Mouse (Mus musculus): ENCODE results near the gene Neurl2.
A peak's percentile ranks its signal among the peaks of the same experiment; 100 is the strongest.

The Neurl2 gene

DNA sequence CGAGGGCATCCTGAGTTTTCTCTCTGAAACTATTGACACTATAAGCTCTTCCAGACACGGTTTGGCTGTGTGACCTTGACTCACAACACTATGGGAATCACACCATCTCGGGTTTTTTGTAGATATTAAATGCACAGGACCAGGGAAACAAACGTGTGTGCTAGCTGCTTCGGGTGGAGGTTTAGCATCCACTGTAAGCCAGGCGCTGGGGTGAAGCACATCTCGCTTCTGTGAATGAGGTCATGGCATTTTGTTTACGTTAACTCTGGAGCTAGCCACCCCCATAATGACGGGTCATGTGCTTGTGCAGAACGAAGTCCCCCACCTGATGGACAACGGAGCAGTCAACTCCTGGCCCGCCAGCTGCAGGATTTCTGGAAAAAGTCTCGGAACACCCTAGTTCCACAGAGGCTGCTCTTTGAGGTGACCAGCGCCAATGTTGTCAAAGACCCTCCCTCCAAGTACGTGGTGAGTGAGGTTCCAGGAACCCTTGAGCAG lies 46.8 kb downstream of the Neurl2 start:
- no peak for DNase-seq (ENCODE audit: low spot score in 2 of 2)

- DNase-seq (ENCODE audit: low spot score in 2 of 2) = peak; percentile 83 to 92
Measured at GRCm38 (mm10) chr2:164785481-164786387, 47.5 kb downstream of the Neurl2 start, which contains the start of gene Snx21. TSS of gene Snx21 (plus strand) at chr2:164785823.

DNA sequence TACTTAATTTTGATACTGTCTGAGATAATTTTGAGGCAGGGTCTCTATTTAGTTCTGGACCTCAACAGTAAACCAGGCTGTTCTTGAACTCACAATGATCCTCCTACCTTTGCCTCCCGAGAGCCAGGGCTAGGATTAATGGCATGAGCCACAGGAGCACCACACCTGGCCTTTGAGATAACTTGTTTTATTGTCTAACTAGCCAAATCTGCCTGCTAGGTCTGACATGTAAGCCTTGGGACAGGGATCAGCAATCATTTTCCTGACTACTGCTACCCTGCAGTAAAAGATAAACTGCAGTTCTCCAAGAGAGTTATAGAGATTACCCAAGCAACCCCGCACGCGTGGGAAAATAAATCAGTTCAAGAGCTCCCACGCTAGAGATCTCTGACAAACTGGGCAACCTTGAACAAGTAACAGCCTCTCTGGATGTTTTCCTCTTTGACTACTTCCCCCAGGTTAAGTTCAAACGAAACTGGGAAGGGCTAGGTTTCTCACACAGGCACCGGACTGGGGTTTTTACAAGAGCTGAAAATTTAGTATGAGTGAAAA lies 48.3 kb downstream of the Neurl2 start:
- DNase-seq (ENCODE audit: low spot score in 2 of 2) = no peak

- no peak for DNase-seq (ENCODE audit: low spot score in 2 of 2)
Measured at GRCm38 (mm10) chr2:164783926-164784581, 49.2 kb downstream of the Neurl2 start.

GRCm38 (mm10) chr2:164781876-164782275 lies 51.4 kb downstream of the Neurl2 start:
- DNase-seq (ENCODE audit: low spot score in 2 of 2) = no peak

Data from urinary bladder, adult 18-20 months (tissue).